Mouse (Mus musculus): ENCODE data around the gene Specc1. TPM values are rescaled to one million over a fixed set of nuclear protein-coding genes. Genes with fewer than 3 reads are reported as not detected.

Gene Specc1
- polyA plus RNA-seq, 1 experiment = 79.7 TPM

- no peaks in the 10 kb centered on the region for H3K27me3 ChIP-seq (ENCODE audit: control insufficient read depth, insufficient read depth, low read length)
- H3K4me3 ChIP-seq (replicated peaks; ENCODE audit: insufficient read depth, low read depth, low read length) = no peak overlapping the region
- no peak overlapping the region for H3K27ac ChIP-seq (ENCODE audit: insufficient read depth, low read length)
- TF ChIP-seq POLR2A (IDR thresholded peaks at IDR 0.05; ENCODE audit: borderline replicate concordance, insufficient read depth, low read length) (no peak), CTCF (IDR thresholded peaks at IDR 0.05; ENCODE audit: borderline replicate concordance, insufficient read depth, low read depth, low read length) (no peak)
- WGBS = 36% methylated on average over 2 of the region's 2 CpGs
- peaks cover 10% of the 10 kb centered on the region; the same call in 1 of the 2 replicates for H3K4me1 ChIP-seq (ENCODE audit: control insufficient read depth, insufficient read depth, low read length)
- DNase-seq = no peak
Measured at GRCm38 (mm10) chr11:61991576-61991975, 35.0 kb downstream of the Specc1 start.

- no peak for DNase-seq
- 75% methylated on average over 4 of the region's 4 CpGs for WGBS
- no peak overlapping the region for H3K27ac ChIP-seq (ENCODE audit: insufficient read depth, low read length)
- no peak for TF ChIP-seq CTCF (IDR thresholded peaks at IDR 0.05; ENCODE audit: borderline replicate concordance, insufficient read depth, low read depth, low read length)
- TF ChIP-seq POLR2A (IDR thresholded peaks at IDR 0.05; ENCODE audit: borderline replicate concordance, insufficient read depth, low read length) = no peak
- peaks cover 15% of the 10 kb centered on the region for H3K4me1 ChIP-seq (ENCODE audit: control insufficient read depth, insufficient read depth, low read length)
- no peaks in the 10 kb centered on the region for H3K27me3 ChIP-seq (ENCODE audit: control insufficient read depth, insufficient read depth, low read length)
- H3K4me3 ChIP-seq (replicated peaks; ENCODE audit: insufficient read depth, low read depth, low read length) = no peak overlapping the region
Measured at GRCm38 (mm10) chr11:61992671-61993285, 36.2 kb downstream of the Specc1 start.

GRCm38 (mm10) chr11:61999501-61999900, 42.9 kb downstream of the Specc1 start:
- TF ChIP-seq CTCF (IDR thresholded peaks at IDR 0.05; ENCODE audit: borderline replicate concordance, insufficient read depth, low read depth, low read length) (no peak), POLR2A (IDR thresholded peaks at IDR 0.05; ENCODE audit: borderline replicate concordance, insufficient read depth, low read length) (no peak)
- Histone ChIP-seq H3K27me3 (ENCODE audit: control insufficient read depth, insufficient read depth, low read length) (no peaks in the 10 kb centered on the region), H3K4me3 (replicated peaks; ENCODE audit: insufficient read depth, low read depth, low read length) (no peak overlapping the region), H3K27ac (ENCODE audit: insufficient read depth, low read length) (no peak overlapping the region), H3K4me1 (ENCODE audit: control insufficient read depth, insufficient read depth, low read length) (peaks cover 23% of the 10 kb centered on the region)
- 91% methylated on average over 8 of the region's 8 CpGs for WGBS
- no peak for DNase-seq

- WGBS = 40% methylated on average over 12 of the region's 12 CpGs
- H3K4me3 ChIP-seq (replicated peaks; ENCODE audit: insufficient read depth, low read depth, low read length) = no peak overlapping the region
- H3K4me1 ChIP-seq (ENCODE audit: control insufficient read depth, insufficient read depth, low read length) = peaks cover 27% of the 10 kb centered on the region
- DNase-seq = peak; percentile 53 to 67
- TF ChIP-seq POLR2A (IDR thresholded peaks at IDR 0.05; ENCODE audit: borderline replicate concordance, insufficient read depth, low read length) = no peak
- no peak for TF ChIP-seq CTCF (IDR thresholded peaks at IDR 0.05; ENCODE audit: borderline replicate concordance, insufficient read depth, low read depth, low read length)
- no peak overlapping the region for H3K27ac ChIP-seq (ENCODE audit: insufficient read depth, low read length)
- no peaks in the 10 kb centered on the region for H3K27me3 ChIP-seq (ENCODE audit: control insufficient read depth, insufficient read depth, low read length)
Measured at GRCm38 (mm10) chr11:62000099-62000498, 43.5 kb downstream of the Specc1 start.

GRCm38 (mm10) chr11:62001977-62002376, 45.4 kb downstream of the Specc1 start:
- Histone ChIP-seq H3K27me3 (ENCODE audit: control insufficient read depth, insufficient read depth, low read length) (no peaks in the 10 kb centered on the region), H3K4me3 (replicated peaks; ENCODE audit: insufficient read depth, low read depth, low read length) (no peak overlapping the region), H3K4me1 (ENCODE audit: control insufficient read depth, insufficient read depth, low read length) (peaks cover 38% of the 10 kb centered on the region), H3K27ac (ENCODE audit: insufficient read depth, low read length) (no peak overlapping the region)
- TF ChIP-seq CTCF (IDR thresholded peaks at IDR 0.05; ENCODE audit: borderline replicate concordance, insufficient read depth, low read depth, low read length) = peak; percentile 35; the same call in 1 of the 2 replicates
- TF ChIP-seq POLR2A (IDR thresholded peaks at IDR 0.05; ENCODE audit: borderline replicate concordance, insufficient read depth, low read length) = no peak
- WGBS = 81% methylated on average over 4 of the region's 4 CpGs
- DNase-seq = no peak

GRCm38 (mm10) chr11:62004881-62005240, 48.3 kb downstream of the Specc1 start:
- H3K27me3 ChIP-seq (ENCODE audit: control insufficient read depth, insufficient read depth, low read length) = no peaks in the 10 kb centered on the region
- peaks cover 39% of the 10 kb centered on the region for H3K4me1 ChIP-seq (ENCODE audit: control insufficient read depth, insufficient read depth, low read length)
- H3K27ac ChIP-seq (ENCODE audit: insufficient read depth, low read length) = peak overlapping the region; percentile 85
- H3K4me3 ChIP-seq (replicated peaks; ENCODE audit: insufficient read depth, low read depth, low read length) = no peak overlapping the region
- no peak for DNase-seq
- 32% methylated on average over 6 of the region's 6 CpGs for WGBS
- no peak for TF ChIP-seq POLR2A (IDR thresholded peaks at IDR 0.05; ENCODE audit: borderline replicate concordance, insufficient read depth, low read length)
- TF ChIP-seq CTCF (IDR thresholded peaks at IDR 0.05; ENCODE audit: borderline replicate concordance, insufficient read depth, low read depth, low read length) = no peak

GRCm38 (mm10) chr11:62005241-62005910, 48.8 kb downstream of the Specc1 start:
- WGBS = 16% methylated on average over 14 of the region's 14 CpGs
- peak overlapping the region; percentile 44 for H3K4me3 ChIP-seq (replicated peaks; ENCODE audit: insufficient read depth, low read depth, low read length)
- H3K27ac ChIP-seq (ENCODE audit: insufficient read depth, low read length) = peak overlapping the region; percentile 85
- peaks cover 42% of the 10 kb centered on the region for H3K4me1 ChIP-seq (ENCODE audit: control insufficient read depth, insufficient read depth, low read length)
- H3K27me3 ChIP-seq (ENCODE audit: control insufficient read depth, insufficient read depth, low read length) = no peaks in the 10 kb centered on the region
- TF ChIP-seq POLR2A (IDR thresholded peaks at IDR 0.05; ENCODE audit: borderline replicate concordance, insufficient read depth, low read length) = no peak
- TF ChIP-seq CTCF (IDR thresholded peaks at IDR 0.05; ENCODE audit: borderline replicate concordance, insufficient read depth, low read depth, low read length) = no peak
- peak; percentile 43 to 53 for DNase-seq

- no peak for DNase-seq
- H3K4me1 ChIP-seq (ENCODE audit: control insufficient read depth, insufficient read depth, low read length) = peaks cover 47% of the 10 kb centered on the region
- peak overlapping the region; percentile 85; the same call in 1 of the 2 replicates for H3K27ac ChIP-seq (ENCODE audit: insufficient read depth, low read length)
- H3K27me3 ChIP-seq (ENCODE audit: control insufficient read depth, insufficient read depth, low read length) = no peaks in the 10 kb centered on the region
- no peak overlapping the region for H3K4me3 ChIP-seq (replicated peaks; ENCODE audit: insufficient read depth, low read depth, low read length)
- TF ChIP-seq POLR2A (IDR thresholded peaks at IDR 0.05; ENCODE audit: borderline replicate concordance, insufficient read depth, low read length) = no peak
- no peak for TF ChIP-seq CTCF (IDR thresholded peaks at IDR 0.05; ENCODE audit: borderline replicate concordance, insufficient read depth, low read depth, low read length)
- 56% methylated on average over 5 of the region's 5 CpGs for WGBS
Measured at GRCm38 (mm10) chr11:62005911-62006260, 49.3 kb downstream of the Specc1 start.
